Mouse (Mus musculus) G1E (cell line): ENCODE measurements at regions not wholly inside any gene's neighbourhood (a gene's known extent, or its start where the extent isn't known, plus 50 kb on each side); places are given as distances from the start of the nearest gene placed in this dataset.

ENCODE experiments used
- CTCF ChIP-seq: IDR thresholded peaks from 2 replicates; pipeline ENCODE4 v1.5.1; 2012; ENCODE audit warnings: low read depth, low read length, inconsistent platforms, mixed read lengths
- GATA1 ChIP-seq: IDR thresholded peaks from 2 replicates; pipeline ENCODE4 v1.6.1; 2012; ENCODE audit warnings: borderline replicate concordance, low read length, inconsistent platforms, mixed read lengths
- GATA2 ChIP-seq: IDR thresholded peaks from 2 replicates; pipeline ENCODE4 v1.6.1; 2012; ENCODE audit warnings: low read depth, low read length, inconsistent platforms, borderline replicate concordance
- POLR2AphosphoS5 ChIP-seq: IDR thresholded peaks from 2 replicates; pipeline ENCODE4 v1.6.1; 2012; ENCODE audit warnings: low read depth, low read length, inconsistent platforms; ENCODE audit not compliant: insufficient replicate concordance
- TAL1 ChIP-seq: conservative IDR thresholded peaks from 2 replicates; pipeline ENCODE4 v1.6.1; 2012; ENCODE audit warnings: low read depth, low read length, inconsistent platforms, mixed read lengths

GRCm38 (mm10) chr3:143790905-143791304 lies 414.1 kb downstream of the Lmo4 start:
- TF ChIP-seq CTCF (no peak), GATA1 (no peak), TAL1 (no peak), POLR2AphosphoS5 (no peak), GATA2 (no peak)
